Mouse (Mus musculus): Measurements from ENCODE around the gene Eno2.

Gene Eno2

DNA sequence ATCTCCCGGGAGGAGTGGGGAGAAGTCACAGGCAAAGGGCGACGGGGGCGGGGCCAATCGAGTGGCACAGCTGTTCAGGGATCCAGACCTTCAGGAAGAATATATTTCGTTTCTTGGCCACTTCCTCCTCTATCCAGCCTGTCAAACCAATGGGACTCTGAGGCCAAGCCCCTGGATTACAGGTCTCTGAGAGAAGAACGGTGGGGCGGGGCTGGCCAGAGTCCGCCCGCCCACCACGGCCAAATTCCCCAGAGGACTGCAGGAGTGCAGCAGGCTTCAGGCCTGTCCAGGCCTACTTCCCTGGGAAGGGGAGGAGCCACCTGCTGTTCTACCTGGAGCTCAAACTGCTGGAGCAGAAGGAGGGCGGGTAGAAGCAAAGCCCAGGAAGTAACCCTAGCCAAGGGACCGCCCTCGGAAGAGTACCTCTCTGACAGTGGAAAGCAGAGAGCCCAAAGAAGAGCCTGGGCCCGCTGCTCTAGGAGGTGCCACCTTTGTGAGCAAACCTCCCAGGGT, 30.9 kb downstream of the Eno2 start, which contains the start of gene Ptpn6:
Ptpn6 (minus strand) TSS at position 204 of the 513 bp plus-strand sequence.
- peak; percentile 86 for DNase-seq

- no peak for DNase-seq
Measured at GRCm38 (mm10) chr6:124737040-124737439, 32.4 kb downstream of the Eno2 start.

DNA sequence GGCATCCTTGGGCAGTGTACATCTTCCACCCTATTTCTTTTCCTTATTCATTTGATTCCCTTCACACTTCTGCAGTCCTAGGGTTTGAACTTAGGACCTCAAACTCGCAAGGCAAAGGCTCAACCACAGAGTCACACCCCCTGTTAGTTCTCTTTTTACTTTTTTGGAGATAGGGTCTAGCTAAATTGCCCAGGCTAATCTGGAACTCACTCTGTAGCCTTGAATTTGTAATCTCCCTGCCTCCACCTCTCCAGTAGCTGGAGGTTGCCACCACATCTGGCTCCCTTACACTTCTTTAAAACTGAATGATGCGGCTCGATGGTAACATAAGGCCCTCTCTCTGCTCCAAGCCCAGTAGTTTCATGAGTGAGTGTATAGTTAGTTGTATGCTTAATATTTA, 35.1 kb downstream of the Eno2 start:
- DNase-seq, result no peak

- peak; percentile 63 for DNase-seq
Measured at GRCm38 (mm10) chr6:124732476-124733370, 36.8 kb downstream of the Eno2 start.

GRCm38 (mm10) chr6:124731038-124731437, 38.4 kb downstream of the Eno2 start:
- DNase-seq, result no peak

GRCm38 (mm10) chr6:124729850-124730705, 39.4 kb downstream of the Eno2 start:
- no peak for DNase-seq

- no peak for DNase-seq
Measured at GRCm38 (mm10) chr6:124728621-124729020, 40.9 kb downstream of the Eno2 start.

DNA sequence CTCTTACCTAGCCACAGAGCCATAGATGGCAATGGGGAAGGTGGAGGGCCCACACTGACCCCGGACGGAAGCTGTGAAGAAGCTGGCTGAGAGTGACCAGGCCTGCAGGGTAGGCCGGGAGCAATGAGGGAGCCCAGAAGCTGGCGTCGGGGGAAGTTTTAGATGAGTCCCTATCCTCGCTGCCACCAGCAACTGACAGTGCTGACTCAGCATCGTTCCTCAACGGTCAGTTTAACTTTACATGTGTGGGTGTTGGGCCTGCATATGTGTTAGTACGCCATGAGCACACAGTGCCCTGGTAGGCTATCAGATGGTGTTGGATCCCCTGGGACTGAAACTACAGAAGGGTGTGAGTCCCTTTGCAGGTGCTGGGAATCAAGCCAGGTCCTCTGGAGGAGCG, 45.0 kb downstream of the Eno2 start:
- no peak for DNase-seq

GRCm38 (mm10) chr6:124723541-124723940, 45.9 kb downstream of the Eno2 start:
- no peak for DNase-seq

GRCm38 (mm10) chr6:124722876-124723473, 46.5 kb downstream of the Eno2 start:
- no peak for DNase-seq

- DNase-seq, result no peak
Measured at GRCm38 (mm10) chr6:124720904-124721303, 48.6 kb downstream of the Eno2 start.

DNA sequence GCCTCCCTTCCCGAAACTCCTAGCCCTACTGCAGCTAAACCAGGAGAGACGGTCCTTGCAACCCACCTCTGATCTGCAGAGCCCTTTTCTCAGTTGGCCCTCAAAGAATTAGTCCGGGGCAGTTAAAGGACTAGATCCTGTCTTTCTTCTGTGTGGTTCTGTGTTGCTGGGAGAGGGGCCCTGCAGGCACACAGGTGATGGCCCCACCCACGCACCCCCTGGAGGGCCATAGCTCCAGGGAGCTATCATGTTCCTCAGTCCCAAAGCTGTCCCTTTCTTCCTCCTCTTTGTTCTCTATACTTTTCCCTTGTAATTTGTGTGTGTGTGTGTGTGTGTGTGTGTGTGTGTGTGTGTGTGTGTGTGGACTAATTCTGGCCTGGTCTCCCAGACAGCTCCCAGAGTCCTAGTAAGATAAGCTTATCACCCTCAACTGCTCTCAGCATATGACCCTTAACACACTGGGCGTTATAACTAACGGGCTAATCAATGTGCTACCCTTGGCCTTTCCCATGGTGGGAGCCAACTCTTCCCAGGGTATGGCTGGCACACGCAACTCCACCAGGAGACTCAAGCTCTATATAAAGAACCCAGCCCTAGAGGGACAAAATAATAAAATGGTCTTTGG, 50.0 kb downstream of the Eno2 start:
- no peak for DNase-seq

- peak; percentile 87 for DNase-seq
Measured at GRCm38 (mm10) chr6:124718703-124719102, 50.8 kb downstream of the Eno2 start.

- DNase-seq, result no peak
Measured at GRCm38 (mm10) chr6:124717968-124718367, 51.5 kb downstream of the Eno2 start.

GRCm38 (mm10) chr6:124716864-124717490, 52.5 kb downstream of the Eno2 start:
- peak; percentile 62 for DNase-seq

DNA sequence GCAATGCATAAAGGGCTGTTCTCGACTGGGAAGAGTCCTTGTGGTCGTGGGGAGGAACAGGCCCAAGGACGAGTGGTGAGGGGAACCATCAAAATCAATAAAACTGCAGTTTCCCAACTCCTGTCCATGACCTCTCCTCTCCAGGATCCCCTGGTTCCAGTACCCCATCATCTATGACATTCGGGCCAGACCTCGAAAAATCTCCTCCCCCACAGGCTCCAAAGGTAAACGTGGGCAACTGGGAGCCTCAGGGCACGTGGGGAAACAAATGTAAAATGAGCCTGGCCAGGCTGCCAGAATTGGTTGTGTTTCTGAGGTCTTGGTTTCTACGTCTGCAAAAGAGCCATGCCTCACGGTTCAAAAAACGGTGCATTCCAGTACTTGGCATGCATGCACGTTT, 56.6 kb downstream of the Eno2 start:
- DNase-seq, result no peak

- peak; percentile 99 for DNase-seq
Measured at GRCm38 (mm10) chr6:124711824-124712782, 57.4 kb downstream of the Eno2 start, which contains the start of the genes Emg1 and Phb2. Gene Emg1, minus strand, starts transcription at chr6:124712178. Gene Phb2, plus strand, starts transcription at chr6:124712336.
